Mouse (Mus musculus) adrenal gland, adult 8-10 months (tissue): ENCODE measurements around the gene Dnajc28. TPM values are rescaled to one million over a fixed set of nuclear protein-coding genes. Genes with fewer than 3 reads are reported as not detected.
A peak's percentile ranks its signal among the peaks of the same experiment; 100 is the strongest.

ENCODE experiments used
- DNase-seq: peaks from one replicate; pipeline ENCODE4 v3.0.0; 2022
- total RNA-seq, 4 experiments: library from RNA; stranded (reverse); gene quantifications; 2 replicates each; pipeline ENCODE4 v1.2.4; 2022

Dnajc28 gene
- total RNA-seq, 4 experiments from 2014 or later: 13.3 to 17.8 (median 14.2) TPM

DNA sequence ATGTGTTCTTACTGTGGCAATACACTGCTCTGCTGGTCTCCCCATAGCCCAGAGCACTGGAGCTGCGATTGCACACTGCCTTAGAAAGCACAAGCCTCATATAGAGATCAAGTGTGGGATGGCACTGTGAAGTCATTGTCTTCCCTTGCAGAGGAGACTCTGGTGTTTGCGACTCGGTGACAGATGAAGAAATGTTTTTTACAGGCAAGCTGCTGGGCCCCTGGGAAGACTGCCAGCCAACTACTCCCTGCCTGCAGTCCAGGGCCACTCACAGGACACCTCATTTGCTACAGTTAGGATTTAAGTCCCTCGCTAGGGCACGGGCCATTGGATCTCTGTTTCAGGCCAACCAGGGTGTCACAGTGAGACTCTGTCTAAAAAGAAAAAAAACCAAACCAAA is 13.6 kb upstream of the Dnajc28 start:
- DNase-seq: peak; percentile 71

DNA sequence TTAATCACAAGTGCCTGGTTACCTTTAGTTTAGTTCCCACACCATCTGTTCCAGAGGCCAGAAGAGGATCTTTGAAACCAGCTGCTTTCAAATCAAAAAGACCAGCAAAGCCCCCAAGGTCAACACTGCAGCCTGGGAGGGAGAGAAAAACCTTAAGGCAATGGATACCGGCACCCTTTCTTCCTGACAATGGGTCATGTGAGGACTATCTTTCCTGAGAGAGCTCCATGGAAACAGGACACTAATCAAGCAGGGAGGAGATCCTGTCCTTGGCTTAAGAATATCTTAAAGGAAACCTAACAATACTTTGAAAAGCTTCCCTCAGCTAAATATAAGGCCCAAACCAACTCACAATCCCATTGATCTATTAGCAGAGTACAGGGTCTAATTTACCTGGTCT is 11.8 kb upstream of the Dnajc28 start:
- no peak for DNase-seq

DNA sequence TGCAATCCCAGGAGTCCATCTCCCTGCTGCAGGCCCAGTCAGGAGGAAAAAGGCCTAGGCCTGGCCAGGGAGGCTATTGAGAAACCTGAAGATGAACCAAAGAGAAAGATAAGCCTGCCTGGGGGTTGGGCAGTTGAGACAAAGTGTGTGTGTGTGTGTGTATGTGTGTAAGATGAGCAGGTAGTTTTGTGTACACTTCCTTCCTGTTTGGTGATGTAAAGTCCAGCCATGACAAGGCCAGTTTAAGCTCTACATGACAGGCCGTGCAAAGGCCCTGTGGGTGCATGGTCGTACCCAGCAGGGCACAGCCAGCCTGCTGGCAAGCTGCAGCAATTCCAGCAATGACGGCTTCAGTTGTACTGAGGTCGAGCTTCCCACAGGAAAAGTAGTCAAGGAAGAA is 10.9 kb upstream of the Dnajc28 start:
- no peak for DNase-seq

DNA sequence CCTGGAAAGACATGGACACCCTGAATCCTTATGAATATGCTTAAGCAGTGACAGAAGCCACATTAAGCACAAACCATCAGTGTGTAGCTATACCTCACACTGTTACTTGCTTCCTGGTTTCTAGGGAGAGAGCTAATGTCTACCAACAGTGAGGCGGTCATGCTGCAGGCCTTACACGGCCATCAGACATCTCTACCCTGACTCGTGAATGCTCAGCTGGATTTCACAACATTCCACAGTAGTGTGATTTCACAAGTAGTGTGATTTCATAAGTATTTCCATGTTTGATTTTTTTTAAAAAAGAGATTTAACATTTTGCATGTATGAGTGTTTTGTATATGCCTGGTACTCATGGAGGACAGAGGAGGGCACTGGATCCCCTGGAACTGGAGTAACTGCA is 9.8 kb upstream of the Dnajc28 start:
- DNase-seq: no peak

DNA sequence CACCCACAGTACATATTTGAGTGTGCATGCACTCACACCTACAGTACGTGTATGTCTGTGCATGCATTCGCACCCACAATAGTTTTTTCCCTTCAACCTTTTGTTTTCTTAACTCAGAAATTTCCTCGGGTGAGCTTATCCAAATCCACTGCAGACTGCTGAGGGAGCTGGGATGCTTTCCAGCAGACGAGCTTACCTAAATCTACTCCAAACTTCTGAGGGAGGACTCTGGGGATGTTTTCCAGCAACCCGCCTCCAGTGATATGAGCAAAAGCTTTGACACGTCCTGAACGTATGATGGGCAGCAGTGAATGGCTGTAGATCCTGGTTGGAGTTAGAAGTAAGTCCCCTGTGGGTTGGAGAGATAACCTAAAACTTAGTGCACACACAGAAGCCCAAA is 9.0 kb upstream of the Dnajc28 start:
- DNase-seq: no peak

DNA sequence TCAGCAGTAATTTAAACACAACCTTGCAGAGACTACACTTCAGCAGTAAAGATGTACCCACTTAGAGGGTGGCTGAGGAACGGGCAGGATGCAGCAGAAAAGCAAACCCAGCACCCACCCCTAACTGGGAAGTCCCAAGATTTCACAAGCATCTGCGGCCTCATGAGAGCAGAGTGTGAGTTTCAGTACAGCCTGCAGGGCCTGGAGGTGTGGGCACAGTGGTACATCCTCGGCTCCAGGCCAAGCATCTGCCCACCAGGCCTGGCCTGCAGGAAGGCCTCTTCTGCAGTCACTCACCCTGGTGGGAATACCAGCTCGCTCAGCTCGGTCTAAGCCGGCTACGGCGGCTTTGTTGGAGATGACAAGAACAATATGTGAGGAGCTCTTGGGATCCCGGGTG is 4.2 kb upstream of the Dnajc28 start:
- no peak for DNase-seq

DNA sequence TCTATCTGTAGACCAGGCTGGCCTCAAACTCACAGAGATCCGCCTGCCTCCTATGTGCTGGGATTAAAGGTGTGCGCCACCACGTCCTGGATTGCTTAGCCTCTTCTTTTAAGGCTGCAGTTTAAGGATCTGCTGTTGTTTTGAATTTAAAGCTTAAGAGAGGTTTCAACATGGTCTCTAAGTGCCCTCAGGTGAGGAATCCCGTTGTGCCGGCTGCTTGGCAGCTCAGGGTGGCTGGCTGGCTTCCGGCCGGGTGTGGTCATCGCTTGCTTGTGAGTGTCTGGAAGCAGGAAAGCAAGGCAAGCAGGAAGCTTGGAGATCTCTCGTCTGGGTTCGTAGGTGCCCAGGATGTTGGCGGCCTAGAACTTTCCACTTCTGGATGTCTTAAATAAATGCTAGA is 2.2 kb upstream of the Dnajc28 start:
- no peak for DNase-seq

DNA sequence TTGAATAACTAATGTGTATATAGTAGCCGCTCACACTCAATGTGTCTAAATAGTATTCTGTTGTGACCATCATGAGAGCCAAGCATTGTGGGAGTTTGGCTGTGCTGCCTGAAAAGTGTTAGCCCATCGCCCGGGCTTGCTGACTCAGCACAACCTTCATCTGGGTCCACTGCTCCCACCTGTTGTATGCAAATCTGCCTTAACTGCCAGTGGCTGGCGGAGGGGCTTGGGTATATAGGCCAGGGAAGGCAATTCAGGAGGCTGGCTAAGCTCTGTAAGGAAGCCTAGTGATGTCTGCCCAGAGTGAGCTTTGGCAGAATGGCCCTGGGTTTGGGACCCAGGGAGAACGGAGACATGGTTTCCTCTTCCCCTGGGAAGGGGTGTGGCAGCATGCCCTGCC is 1.4 kb upstream of the Dnajc28 start:
- DNase-seq: no peak

DNA sequence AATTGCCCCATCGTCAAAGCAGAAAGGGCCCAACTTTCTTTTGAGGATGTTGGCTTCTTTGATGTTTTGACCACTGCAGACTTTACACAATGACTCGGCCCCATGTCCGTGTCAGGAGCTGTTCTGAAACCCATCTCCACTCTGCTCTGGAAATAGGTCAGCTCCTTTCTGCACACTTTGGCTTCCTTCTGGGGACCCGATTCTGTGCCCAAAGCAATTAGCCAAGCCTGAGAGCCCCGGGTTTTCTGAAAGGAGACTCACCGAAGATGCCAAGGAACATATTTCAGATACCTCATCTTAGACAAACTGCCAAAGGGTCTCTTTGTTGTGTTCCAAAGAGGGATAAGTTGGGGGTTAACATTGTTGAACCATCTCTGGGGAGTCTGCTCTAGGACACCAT is 4.3 kb downstream of the Dnajc28 start:
- no peak for DNase-seq

DNA sequence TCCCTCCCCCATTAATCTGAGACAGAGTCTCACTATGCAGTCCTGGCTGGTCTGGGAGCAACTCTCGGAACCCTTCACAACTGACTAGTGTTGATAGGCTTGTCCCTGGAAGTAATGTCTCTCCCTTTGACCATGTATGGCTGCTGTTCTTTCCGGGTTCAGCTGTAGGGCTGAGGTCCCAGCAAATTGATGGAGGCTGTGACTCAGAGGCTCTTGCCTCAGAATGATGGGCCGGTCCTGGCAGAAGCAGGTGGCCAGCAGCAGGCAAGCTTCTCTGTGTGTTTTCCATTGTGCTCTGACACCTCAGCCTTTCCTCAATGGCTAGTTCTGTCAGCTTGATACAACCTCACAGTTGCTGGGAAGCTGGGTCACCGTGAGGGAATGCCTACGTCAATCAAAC is 6.3 kb downstream of the Dnajc28 start:
- DNase-seq: no peak

DNA sequence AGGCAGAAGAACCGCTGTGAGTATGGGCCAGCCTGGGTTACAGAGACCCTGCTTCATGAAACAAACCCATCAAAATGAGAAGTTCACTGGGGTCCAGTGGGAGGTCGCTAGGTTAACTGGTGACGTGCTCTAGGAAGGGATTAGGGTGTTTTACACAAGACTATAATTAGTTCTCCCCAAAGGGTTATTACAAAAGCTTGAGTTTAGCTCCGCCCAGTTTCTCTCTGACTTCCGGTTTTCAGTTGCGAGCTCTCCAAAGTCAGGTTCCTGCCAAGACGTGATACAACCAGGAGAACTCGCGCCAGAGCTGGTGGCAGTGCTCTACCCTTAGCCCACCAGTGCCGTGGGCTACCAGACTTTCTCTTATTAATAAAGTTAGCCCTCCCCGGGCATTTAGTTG is 7.6 kb downstream of the Dnajc28 start:
- DNase-seq: no peak

DNA sequence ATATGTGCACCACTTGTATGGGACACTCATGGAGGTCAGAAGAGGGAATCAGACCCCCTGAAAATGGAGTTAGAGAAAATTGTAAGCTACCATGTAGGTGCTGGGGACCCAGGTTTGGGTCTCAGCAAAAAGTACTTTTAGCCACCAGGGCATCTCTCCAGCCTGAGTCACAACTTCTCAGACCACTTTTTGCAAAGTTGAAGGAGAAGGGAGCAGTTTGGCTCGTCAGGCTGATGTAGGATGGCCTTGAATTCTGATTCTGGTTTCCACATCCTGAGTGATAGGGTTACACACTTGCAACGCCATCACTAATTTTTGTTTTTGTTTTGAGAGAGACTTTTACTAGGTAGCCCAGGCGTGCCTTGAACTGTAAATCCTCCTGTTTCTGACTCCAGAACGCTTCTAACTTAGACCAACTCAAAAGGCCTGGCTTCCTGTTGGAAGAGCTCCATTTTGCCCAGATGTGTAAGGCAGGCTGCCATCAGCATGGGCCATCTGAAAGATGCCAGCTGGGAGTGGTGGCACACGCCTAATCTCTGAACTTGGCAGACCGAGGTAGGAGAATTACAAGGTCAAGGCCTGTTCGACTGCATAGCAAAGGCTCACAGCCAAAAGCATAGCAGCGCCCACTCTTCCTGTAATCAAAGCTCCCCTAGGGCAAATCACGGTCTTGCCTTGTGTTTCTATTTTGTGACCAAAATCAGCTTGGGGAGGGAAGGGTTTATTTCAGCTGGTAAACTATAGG is 9.2 kb downstream of the Dnajc28 start:
- peak; percentile 76 for DNase-seq

DNA sequence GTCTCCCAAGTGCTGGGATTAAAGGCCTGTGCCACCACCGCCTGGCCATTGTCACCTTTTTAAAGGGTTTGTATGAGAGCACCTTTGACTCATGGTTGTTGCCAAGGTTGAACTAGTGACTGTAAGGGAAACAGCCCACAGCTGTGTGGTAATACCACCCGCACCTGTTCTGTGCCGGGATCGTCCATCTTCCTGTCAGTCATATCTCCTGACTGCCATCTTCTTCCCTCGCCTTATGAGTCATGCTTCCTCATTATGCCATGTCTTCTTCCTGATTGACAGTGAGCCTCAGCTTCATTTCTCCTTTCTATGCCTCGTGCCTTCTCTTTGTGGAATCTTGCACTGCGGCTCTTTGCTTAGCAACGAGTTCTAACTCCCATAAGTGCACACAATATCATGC is 11.9 kb downstream of the Dnajc28 start:
- DNase-seq: no peak

DNA sequence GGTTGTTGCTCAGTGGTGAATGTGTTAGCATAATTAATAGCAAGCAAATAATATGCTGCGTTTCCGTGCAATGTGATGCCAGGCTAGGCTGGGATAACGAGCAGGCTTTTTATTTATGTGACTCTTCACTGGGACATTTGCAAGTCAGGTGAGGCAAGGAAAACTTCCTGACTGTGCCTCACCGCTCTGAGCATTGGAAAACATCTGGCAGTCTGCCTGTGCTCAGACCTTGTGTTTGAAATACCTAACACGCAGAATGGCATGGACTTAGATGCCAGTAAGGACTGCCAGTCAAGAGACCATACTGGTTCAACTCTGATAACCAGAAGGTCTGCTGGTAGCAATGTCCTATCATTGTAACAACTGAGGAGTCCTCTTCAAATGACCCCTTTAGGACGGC is 13.7 kb downstream of the Dnajc28 start:
- DNase-seq: no peak

DNA sequence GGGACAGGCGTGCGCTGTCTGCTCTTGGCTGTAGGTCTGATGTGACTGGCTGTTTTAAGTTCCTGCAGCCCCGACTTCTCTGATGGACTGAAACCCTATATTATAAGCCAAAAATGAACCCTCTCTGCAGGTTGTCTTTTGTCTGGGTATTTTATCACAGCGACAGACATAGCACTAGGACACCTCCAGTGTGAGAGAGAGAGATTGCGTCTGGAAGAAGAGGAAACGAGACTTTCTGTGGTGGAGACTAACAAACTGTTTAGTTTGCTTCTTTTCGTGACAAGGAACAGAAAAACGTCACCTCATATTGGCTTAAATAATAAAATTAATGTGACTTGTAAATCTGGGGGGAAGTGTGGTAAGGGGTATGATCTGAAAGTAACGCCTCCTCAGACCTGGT is 17.1 kb downstream of the Dnajc28 start:
- DNase-seq: no peak

DNA sequence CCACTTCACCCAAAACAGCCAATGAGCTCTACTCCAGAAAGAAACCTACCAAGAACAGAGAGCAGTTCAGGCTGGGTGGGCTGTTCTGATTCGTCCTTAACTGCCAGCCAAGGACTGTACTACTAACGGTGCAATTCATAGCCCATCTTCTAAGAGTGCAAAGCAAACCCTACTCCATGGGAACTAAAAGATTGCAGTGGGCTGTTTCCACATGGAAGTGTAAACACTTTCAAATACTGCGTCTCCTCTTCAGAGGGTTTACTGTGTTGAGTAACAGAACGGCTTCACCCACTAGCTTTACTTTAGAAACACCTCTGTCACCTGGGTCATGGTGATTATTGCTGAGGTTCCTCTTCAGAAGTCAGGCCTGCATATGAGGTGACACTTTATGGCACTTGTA is 17.7 kb downstream of the Dnajc28 start:
- no peak for DNase-seq

DNA sequence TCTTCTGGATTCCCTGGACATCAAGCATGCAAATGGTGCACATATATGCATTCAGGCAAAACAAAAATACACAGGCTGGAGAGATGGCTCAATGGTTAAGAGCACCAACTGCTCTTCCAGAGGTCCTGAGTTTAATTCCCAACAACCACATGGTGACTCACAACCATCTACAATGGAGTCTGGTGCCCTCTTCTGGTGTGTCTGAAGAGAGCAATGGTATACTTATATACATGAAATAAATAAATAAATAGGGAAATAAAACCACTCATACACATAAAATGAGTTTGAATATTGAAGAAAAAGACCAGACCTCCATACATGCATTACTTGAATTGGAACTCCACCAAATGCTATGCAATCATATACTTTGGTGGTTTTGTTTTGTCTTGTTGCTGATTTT is 19.6 kb downstream of the Dnajc28 start:
- DNase-seq: no peak

DNA sequence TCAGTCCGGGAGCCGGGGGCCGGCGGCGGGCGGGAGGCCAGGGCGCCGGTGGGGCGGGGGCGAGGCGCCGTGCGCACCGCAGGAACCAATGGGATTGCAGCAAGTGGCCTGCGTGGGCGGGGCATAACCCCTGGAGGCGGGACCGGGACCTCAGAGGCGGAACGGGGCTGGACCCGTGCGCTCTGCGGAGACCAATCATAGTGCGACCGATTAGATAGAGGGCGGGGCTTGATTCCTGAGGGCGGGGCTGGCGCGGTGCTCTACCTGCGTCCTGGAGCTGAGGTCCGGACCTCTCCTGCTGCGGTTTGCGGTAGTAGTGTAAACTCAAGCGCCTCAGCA is 21.2 kb downstream of the Dnajc28 start, which contains the start of gene Tmem50b:
Gene Tmem50b (minus strand): TSS at position 129 of the 339 bp plus-strand sequence.
- peak; percentile 98 for DNase-seq

DNA sequence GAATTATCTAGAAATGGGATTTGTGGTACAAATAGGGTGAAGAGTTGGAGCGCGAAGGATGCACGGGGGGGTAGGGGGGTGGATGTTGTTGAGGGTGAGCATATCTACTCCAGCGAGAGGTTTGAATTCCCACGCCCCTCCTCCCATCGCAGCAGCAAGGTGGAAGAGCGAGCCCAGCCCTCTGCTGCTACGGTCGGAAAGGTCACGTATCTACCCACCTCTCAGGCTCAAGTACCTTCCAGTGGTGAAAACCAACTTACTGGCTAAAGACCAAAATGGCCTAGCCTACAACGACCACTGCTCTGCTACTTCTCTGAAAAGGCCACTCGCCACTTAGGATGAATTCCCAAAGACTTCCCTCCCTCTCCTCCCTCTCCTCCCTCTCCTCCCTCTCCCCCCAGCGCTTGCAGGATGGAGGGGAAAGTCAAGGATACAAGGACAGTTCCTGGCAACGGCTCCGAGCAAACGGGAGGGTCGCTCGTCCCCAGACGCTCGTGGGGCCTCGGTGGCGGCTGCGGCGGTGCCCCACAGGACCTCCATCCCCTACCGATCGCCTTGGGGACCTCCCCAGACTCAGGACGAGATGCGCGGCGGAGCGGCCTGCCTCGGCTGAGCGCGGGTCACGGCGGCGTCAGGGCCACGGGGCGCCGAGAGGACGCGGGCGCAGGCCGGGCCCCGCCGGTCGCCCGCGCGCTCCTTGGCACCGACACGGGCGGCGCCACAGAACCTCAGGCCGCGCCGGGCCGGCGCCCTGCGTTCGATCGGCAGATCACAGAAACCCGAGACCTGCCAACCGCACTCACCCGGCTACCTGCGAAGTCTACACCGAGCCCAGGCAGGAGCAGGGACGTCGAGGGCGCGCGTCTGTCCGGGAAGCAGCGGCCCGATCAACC is 21.8 kb downstream of the Dnajc28 start:
- no peak for DNase-seq

DNA sequence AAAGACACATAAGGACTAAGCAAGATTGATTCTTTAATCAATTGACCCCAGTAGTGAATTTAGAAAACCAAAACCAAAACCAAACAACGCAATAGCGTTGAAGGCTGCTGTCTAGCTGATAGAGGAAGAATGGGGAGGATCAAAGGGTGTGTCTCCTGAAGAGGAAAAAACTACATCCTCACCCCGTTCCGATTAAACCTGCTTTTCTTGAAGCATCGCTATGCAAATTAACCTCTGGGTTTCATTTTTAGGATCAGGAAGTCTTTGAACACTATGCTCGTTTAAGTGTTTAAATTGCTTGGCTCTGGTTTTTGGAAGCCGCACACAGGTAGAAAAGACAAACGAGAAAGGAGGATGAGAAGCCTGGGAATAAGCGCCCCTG is 22.4 kb downstream of the Dnajc28 start:
- no peak for DNase-seq

DNA sequence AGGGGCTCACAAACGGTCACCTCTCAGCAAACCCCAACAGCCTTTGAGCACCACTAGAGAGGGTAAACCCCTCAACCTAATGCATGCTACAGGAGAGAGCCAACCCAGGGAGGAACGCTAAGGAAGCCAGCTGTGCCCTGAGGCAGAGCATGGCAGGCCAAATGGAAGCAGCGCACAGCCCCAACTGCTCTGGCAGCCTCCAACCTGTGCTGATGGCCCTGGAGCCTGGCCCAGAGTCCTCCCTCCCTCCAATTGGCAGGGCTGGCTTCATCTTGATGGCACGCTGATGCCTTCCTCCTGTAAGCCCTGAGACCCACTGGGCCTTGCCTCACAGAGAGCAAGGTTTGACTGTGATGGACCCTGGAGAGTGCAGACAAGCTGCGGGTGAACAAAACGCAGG is 23.8 kb downstream of the Dnajc28 start:
- no peak for DNase-seq

DNA sequence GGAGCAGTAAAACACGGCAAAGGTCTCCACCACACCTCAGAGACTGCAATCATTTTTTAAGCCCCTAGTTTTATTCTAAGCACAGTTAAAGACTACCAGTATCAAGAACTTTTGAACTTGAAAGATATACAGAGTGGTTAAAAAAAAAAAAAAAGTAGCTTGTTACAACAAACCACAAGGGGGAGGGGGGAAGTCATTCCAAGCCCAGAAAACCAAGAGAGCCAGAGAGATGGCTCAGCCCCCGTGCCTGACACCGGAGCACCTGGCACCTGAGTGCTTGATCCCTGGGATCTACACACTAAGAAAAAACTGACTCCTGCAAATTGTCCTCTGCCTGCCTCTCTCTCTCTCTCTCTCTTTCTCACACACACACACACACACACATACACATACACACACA is 25.6 kb downstream of the Dnajc28 start:
- no peak for DNase-seq

DNA sequence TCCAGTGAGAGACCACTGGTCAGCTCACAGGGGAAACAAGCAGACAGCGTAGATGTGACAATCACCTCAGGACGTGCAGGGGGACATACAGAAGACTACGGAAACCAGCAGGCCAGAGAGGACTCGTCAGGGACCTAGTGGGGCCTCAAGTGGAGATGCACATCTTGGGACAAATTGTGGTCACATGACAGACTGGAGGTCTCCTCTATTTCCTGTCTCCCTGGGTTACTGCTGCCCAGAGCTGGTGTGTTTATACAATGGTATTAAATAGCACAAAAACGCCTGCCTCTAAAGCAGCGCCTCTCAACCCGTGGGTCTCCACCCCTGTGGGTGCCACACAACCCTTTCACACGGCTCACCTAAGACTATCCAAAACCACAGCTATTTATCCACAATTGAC is 26.7 kb downstream of the Dnajc28 start:
- DNase-seq: no peak

DNA sequence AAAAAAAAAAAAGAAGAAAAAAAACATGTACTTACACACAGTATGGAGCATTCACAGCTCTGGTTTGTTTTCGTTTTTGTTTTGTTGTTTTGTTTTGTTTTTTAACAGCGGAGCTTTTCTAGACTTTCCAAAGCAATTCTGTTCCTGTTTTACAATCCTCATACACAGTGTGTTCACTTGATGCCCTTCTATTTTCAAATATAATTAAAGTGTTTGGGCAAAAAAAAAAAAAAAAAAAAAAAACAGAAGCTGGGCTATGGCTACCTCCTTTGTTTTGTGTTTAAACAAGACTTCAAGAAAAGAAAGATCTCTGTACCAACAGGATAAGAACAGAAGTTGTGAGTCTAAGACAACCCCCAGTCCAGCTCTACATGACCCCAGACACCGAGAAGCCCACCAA is 30.1 kb downstream of the Dnajc28 start:
- DNase-seq: no peak
